Mouse (Mus musculus) limb, embryonic 12.5 days (tissue): ENCODE results near the gene Ctnna3. TPM values are rescaled to one million over a fixed set of nuclear protein-coding genes. Genes with fewer than 3 reads are reported as not detected.

Source experiments
- ATAC-seq: fragments of 200-750 bp; cut with Nextera tagmentation; 2 replicates; pipeline ENCODE4 v1.8.0; 2017; ENCODE audit warnings: low read depth, moderate TSS enrichment; ENCODE audit not compliant: insufficient number of reproducible peaks, insufficient read depth, low FRiP score, low TSS enrichment
- H3K27ac ChIP-seq: fragments of 300-500 bp; sonication (generic); 2 replicates; pipeline ENCODE4 v1.5.1; 2016; ENCODE audit warnings: mild to moderate bottlenecking, moderate library complexity
- H3K27me3 ChIP-seq: fragments of 300-500 bp; sonication (generic); 2 replicates; pipeline ENCODE4 v1.6.1; 2016; ENCODE audit warnings: mild to moderate bottlenecking, moderate library complexity
- H3K36me3 ChIP-seq: fragments of 300-500 bp; sonication (generic); 2 replicates; pipeline ENCODE4 v1.6.1; 2016; ENCODE audit warnings: mild to moderate bottlenecking, moderate library complexity
- H3K4me1 ChIP-seq: fragments of 300-500 bp; sonication (generic); replicated peaks from 2 replicates; pipeline ENCODE4 v1.6.1; 2016
- H3K4me2 ChIP-seq: fragments of 300-500 bp; sonication (generic); 2 replicates; pipeline ENCODE4 v1.6.1; 2016; ENCODE audit warnings: mild to moderate bottlenecking, moderate library complexity
- H3K4me3 ChIP-seq: fragments of 300-500 bp; sonication (generic); replicated peaks from 2 replicates; pipeline ENCODE4 v1.5.1; 2016; ENCODE audit warnings: mild to moderate bottlenecking
- H3K9ac ChIP-seq: fragments of 300-500 bp; sonication (generic); replicated peaks from 2 replicates; pipeline ENCODE4 v1.6.1; 2016; ENCODE audit warnings: mild to moderate bottlenecking, moderate library complexity
- H3K9me3 ChIP-seq: fragments of 300-500 bp; sonication (generic); 2 replicates; pipeline ENCODE4 v1.6.1; 2016; ENCODE audit warnings: mild to moderate bottlenecking, moderate library complexity
- WGBS: fragments of 180-500 bp; shearing (Covaris S2); methylation state at CpG from one replicate; pipeline ENCODE4 v1.1.7; 2016; 5-methylcytosine and 5-hydroxymethylcytosine counted together
- polyA plus RNA-seq: library from polyadenylated mRNA; unstranded; fragments of >200 nt; fragmentation: Nextera tagmentation; extraction: Ambion mirVana; gene quantifications from 2 replicates; pipeline ENCODE4 v1.2.1, GENCODE M21; 2016

Gene Ctnna3
- polyA plus RNA-seq, 1 experiment from 2014 or later, result 0.24 TPM

DNA sequence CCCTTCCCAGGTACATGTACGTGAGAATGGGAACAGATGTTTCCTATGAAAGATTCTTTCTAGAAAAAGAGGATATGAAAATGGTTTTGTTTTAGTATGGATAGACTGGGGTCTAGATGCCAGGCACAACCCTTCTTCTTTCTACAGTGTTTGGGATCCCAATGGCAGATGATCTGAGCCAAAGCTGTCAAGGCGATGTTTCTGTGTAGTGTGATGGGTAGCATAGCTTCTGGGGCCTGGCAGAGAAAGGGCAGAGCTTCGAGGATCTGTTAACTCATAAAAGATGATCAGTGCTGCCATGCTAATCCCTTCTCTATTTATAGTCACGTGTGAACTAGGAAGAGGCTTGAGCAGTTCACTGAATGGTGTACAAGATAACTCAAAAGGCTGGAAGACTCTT, 284.3 kb downstream of the Ctnna3 start:
- Histone ChIP-seq H3K4me1 (no peaks in the 10 kb centered on the region), H3K27me3 (no peaks in the 10 kb centered on the region), H3K36me3 (no peaks in the 10 kb centered on the region), H3K4me2 (no peak overlapping the region), H3K4me3 (no peak overlapping the region), H3K27ac (no peak overlapping the region), H3K9ac (no peak overlapping the region), H3K9me3 (no peaks in the 10 kb centered on the region)
- 70% methylated on average over 4 of the region's 4 CpGs for WGBS
- no peak for ATAC-seq

DNA sequence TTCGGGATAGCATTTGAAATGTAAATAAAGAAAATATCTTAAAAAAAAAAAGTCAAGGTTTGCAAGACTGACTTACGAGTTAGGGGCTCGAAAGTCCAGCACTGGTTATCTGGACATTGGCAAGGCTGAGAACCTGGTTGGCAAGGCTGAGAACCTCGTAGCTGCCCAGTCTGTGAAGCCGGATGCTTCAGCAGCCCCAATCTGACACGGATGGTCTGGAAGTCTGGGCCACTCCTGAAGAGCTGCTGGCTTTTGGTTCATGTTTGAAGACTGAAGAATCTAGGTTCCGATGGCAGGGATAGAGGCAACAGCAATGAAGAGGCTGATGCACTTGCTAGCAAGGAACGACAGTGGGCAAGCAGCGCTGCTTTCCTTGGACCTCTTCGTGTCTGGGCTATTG, 339.0 kb downstream of the Ctnna3 start:
- no peak overlapping the region for H3K4me2 ChIP-seq
- H3K27ac ChIP-seq, result no peak overlapping the region
- no peak for ATAC-seq
- H3K27me3 ChIP-seq, result no peaks in the 10 kb centered on the region
- H3K4me1 ChIP-seq, result 0 out of 2 replicates have a peak, but pooled peaks cover 2% of the 10 kb centered on the region
- H3K4me3 ChIP-seq, result no peak overlapping the region
- 87% methylated on average over 10 of the region's 10 CpGs for WGBS
- H3K9me3 ChIP-seq, result no peaks in the 10 kb centered on the region
- H3K36me3 ChIP-seq, result no peaks in the 10 kb centered on the region
- H3K9ac ChIP-seq, result no peak overlapping the region

DNA sequence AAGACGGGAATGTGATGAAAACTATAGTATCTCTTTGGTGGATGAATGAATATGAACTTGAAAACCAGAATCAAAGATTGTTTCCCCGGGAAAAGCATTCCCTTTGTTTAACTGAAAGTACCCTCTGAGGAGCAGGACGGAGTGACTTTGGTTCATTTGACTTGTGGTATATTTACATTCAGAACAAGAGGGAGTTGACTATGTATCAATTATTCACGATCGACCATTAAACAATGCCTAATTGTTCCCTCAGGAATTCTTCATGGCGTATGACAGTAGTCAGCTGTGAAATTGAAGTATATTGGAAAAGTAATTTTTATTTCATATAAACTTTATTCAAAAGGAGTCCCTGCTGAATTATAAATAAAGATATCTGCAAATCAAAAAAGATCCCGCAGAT, 341.8 kb downstream of the Ctnna3 start:
- no peaks in the 10 kb centered on the region for H3K9me3 ChIP-seq
- H3K27ac ChIP-seq, result no peak overlapping the region
- no peak overlapping the region for H3K4me3 ChIP-seq
- H3K9ac ChIP-seq, result no peak overlapping the region
- H3K36me3 ChIP-seq, result no peaks in the 10 kb centered on the region
- WGBS, result 87% methylated on average over 7 of the region's 7 CpGs
- H3K4me1 ChIP-seq, result 0 out of 2 replicates have a peak, but pooled peaks cover 2% of the 10 kb centered on the region
- no peak overlapping the region for H3K4me2 ChIP-seq
- no peaks in the 10 kb centered on the region for H3K27me3 ChIP-seq
- no peak for ATAC-seq

DNA sequence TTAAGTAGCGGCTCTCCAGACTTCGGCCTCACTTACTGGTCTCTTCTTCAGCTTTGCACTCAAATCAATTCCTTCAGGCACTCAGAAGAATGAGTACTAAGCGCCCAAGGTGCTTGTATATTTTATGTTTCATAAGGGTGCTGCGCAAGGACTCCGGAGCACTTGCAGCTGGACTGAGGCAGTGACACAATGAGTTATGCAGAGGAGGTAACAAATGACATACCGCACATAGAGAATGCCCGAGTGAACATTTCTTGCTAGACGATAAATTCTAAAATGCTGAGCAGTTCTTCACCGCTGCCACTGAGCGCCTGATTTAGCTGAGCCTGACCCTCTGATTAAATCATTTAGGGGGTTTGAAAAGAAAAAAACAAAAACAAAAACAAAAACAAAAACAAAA, 342.2 kb downstream of the Ctnna3 start:
- Histone ChIP-seq H3K27me3 (no peaks in the 10 kb centered on the region), H3K27ac (no peak overlapping the region), H3K9ac (no peak overlapping the region), H3K4me3 (no peak overlapping the region), H3K36me3 (no peaks in the 10 kb centered on the region), H3K4me1 (0 out of 2 replicates have a peak, but pooled peaks cover 2% of the 10 kb centered on the region), H3K9me3 (no peaks in the 10 kb centered on the region), H3K4me2 (no peak overlapping the region)
- ATAC-seq, result no peak
- 91% methylated on average over 10 of the region's 10 CpGs for WGBS

- Histone ChIP-seq H3K9me3 (no peaks in the 10 kb centered on the region), H3K27me3 (no peaks in the 10 kb centered on the region), H3K4me3 (no peak overlapping the region), H3K4me1 (no peaks in the 10 kb centered on the region), H3K27ac (no peak overlapping the region), H3K4me2 (no peak overlapping the region), H3K9ac (no peak overlapping the region), H3K36me3 (no peaks in the 10 kb centered on the region)
- WGBS, result 62% methylated on average over 6 of the region's 6 CpGs
- no peak for ATAC-seq
Observed at GRCm38 (mm10) chr10:63781948-63782347, 352.1 kb downstream of the Ctnna3 start.

DNA sequence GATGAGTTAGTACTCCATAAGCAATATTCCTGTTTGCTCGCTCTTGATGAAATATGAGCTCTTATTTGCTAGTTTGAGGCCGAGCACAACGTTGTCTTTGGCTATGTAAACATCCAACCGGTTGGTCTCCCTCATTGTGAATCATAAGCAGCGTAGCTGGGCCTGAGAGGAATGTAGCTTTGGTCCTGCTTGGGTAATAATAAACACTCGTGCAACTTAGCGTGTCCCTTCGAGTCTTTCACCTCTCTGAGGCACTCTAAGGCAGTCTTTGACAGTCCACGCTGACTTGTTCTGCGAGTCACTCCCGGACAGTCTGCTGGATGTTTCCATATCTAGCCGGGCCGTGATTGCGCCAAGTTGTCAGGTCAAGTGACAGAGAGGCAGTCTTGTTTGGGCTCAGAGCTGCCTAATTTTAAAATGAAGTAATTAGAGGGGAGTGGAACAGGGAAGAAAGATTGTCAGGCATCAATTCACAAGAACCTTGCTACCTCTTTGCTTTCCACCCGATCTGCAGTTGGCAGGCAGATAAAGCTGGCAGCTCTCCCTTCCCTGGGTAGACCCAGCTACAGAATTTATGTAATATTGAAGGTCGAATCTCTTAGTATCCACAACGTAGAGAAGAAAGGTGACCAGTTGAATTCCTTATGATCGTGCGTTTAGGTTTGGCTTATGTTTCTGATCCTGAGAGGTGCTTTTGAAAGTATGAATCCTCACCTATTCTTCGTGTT, 355.1 kb downstream of the Ctnna3 start:
- Histone ChIP-seq H3K36me3 (no peaks in the 10 kb centered on the region), H3K27me3 (no peaks in the 10 kb centered on the region), H3K4me2 (no peak overlapping the region), H3K4me3 (no peak overlapping the region), H3K4me1 (no peaks in the 10 kb centered on the region), H3K9ac (no peak overlapping the region), H3K27ac (no peak overlapping the region), H3K9me3 (no peaks in the 10 kb centered on the region)
- ATAC-seq, result no peak
- 87% methylated on average over 20 of the region's 20 CpGs for WGBS

GRCm38 (mm10) chr10:63786390-63786789, 356.5 kb downstream of the Ctnna3 start:
- H3K9ac ChIP-seq, result no peak overlapping the region
- H3K27ac ChIP-seq, result no peak overlapping the region
- no peak for ATAC-seq
- H3K4me2 ChIP-seq, result no peak overlapping the region
- no peak overlapping the region for H3K4me3 ChIP-seq
- 77% methylated on average over 7 of the region's 7 CpGs for WGBS
- H3K9me3 ChIP-seq, result no peaks in the 10 kb centered on the region
- no peaks in the 10 kb centered on the region for H3K36me3 ChIP-seq
- no peaks in the 10 kb centered on the region for H3K27me3 ChIP-seq
- no peaks in the 10 kb centered on the region for H3K4me1 ChIP-seq

DNA sequence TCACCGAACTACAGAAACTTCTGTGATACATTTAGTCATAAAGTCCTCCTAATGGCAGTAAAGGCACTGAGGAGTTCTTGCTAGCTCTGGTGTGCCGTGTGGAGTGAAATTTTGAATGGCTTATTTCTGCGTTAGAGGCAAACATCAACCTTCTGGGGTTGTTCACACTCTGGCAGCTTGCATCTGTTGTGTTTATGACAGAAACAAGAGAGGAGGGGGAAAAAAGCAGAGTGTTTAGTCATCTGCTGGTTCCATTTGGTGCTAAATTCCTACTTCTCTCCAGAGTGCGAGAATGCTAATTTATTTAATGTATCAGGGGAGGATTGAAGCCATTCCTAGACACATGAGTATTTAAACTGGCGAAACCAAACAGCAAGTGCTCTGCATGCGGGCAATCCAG, 374.0 kb downstream of the Ctnna3 start:
- Histone ChIP-seq H3K4me2 (no peak overlapping the region), H3K27ac (no peak overlapping the region), H3K9ac (no peak overlapping the region), H3K27me3 (no peaks in the 10 kb centered on the region), H3K4me3 (no peak overlapping the region), H3K4me1 (no peaks in the 10 kb centered on the region), H3K9me3 (0 out of 2 replicates have a peak, but pooled peaks cover 6% of the 10 kb centered on the region), H3K36me3 (no peaks in the 10 kb centered on the region)
- 70% methylated on average over 6 of the region's 6 CpGs for WGBS
- no peak for ATAC-seq

- no peak overlapping the region for H3K9ac ChIP-seq
- H3K4me1 ChIP-seq, result no peaks in the 10 kb centered on the region
- H3K27ac ChIP-seq, result no peak overlapping the region
- no peak overlapping the region for H3K4me2 ChIP-seq
- no peaks in the 10 kb centered on the region for H3K36me3 ChIP-seq
- ATAC-seq, result no peak
- H3K27me3 ChIP-seq, result no peaks in the 10 kb centered on the region
- no peak overlapping the region for H3K4me3 ChIP-seq
- 89% methylated on average over 6 of the region's 6 CpGs for WGBS
- no peaks in the 10 kb centered on the region for H3K9me3 ChIP-seq
Observed at GRCm38 (mm10) chr10:63805551-63805950, 375.7 kb downstream of the Ctnna3 start.

GRCm38 (mm10) chr10:63806254-63806653, 376.4 kb downstream of the Ctnna3 start:
- Histone ChIP-seq H3K9me3 (no peaks in the 10 kb centered on the region), H3K4me1 (no peaks in the 10 kb centered on the region), H3K27ac (no peak overlapping the region), H3K4me3 (no peak overlapping the region), H3K9ac (no peak overlapping the region), H3K36me3 (no peaks in the 10 kb centered on the region), H3K4me2 (no peak overlapping the region), H3K27me3 (no peaks in the 10 kb centered on the region)
- WGBS, result 83% methylated on average over 1 of the region's 1 CpGs
- no peak for ATAC-seq

GRCm38 (mm10) chr10:63810043-63810617, 380.2 kb downstream of the Ctnna3 start:
- Histone ChIP-seq H3K9ac (no peak overlapping the region), H3K4me1 (no peaks in the 10 kb centered on the region), H3K27ac (no peak overlapping the region), H3K36me3 (no peaks in the 10 kb centered on the region), H3K27me3 (no peaks in the 10 kb centered on the region), H3K4me3 (no peak overlapping the region), H3K4me2 (no peak overlapping the region), H3K9me3 (no peaks in the 10 kb centered on the region)
- WGBS, result 45% methylated on average over 9 of the region's 9 CpGs
- no peak for ATAC-seq

- ATAC-seq, result no peak
- no peaks in the 10 kb centered on the region for H3K36me3 ChIP-seq
- H3K4me1 ChIP-seq, result no peaks in the 10 kb centered on the region
- no peak overlapping the region for H3K4me3 ChIP-seq
- no peak overlapping the region for H3K4me2 ChIP-seq
- WGBS, result 77% methylated on average over 4 of the region's 4 CpGs
- H3K9ac ChIP-seq, result no peak overlapping the region
- no peaks in the 10 kb centered on the region for H3K27me3 ChIP-seq
- no peak overlapping the region for H3K27ac ChIP-seq
- no peaks in the 10 kb centered on the region for H3K9me3 ChIP-seq
Observed at GRCm38 (mm10) chr10:63839011-63839410, 409.1 kb downstream of the Ctnna3 start.
